Mouse (Mus musculus) thymus, adult 2 months (tissue): ENCODE data around the gene Spib. TPM values are rescaled to one million over a fixed set of nuclear protein-coding genes. Genes with fewer than 3 reads are reported as not detected.

Experiments
- DNase-seq: peaks from one replicate; pipeline ENCODE4 v3.0.0; 2021
- H3K27ac ChIP-seq: fragments of 200-500 bp; 2 replicates; pipeline ENCODE4 v1.5.1; 2012; ENCODE audit warnings: low read length, control low read depth; ENCODE audit not compliant: control insufficient read depth, insufficient read depth
- H3K27me3 ChIP-seq: fragments of 200-500 bp; 2 replicates; pipeline ENCODE4 v1.6.1; 2012; ENCODE audit warnings: mild to moderate bottlenecking, low read length, moderate library complexity, mixed read lengths; ENCODE audit not compliant: control insufficient read depth, insufficient read depth
- H3K36me3 ChIP-seq: fragments of 200-500 bp; 2 replicates; pipeline ENCODE4 v1.6.1; 2012; ENCODE audit warnings: mild to moderate bottlenecking, low read length, moderate library complexity; ENCODE audit not compliant: control insufficient read depth, insufficient read depth
- H3K4me1 ChIP-seq: fragments of 200-500 bp; replicated peaks from 2 replicates; pipeline ENCODE4 v1.6.1; 2012; ENCODE audit warnings: low read length; ENCODE audit not compliant: control insufficient read depth, insufficient read depth
- H3K4me3 ChIP-seq: fragments of 200-500 bp; 2 replicates; pipeline ENCODE4 v1.5.1; 2012; ENCODE audit warnings: mild to moderate bottlenecking, low read length, control low read depth, moderate library complexity; ENCODE audit not compliant: control insufficient read depth, insufficient read depth
- CTCF ChIP-seq: fragments of 200-500 bp; IDR thresholded peaks from 2 replicates; pipeline ENCODE4 v1.5.1; 2012; ENCODE audit warnings: mild to moderate bottlenecking, control low read depth, low read length, moderate library complexity, borderline replicate concordance; ENCODE audit not compliant: control insufficient read depth, poor library complexity, insufficient read depth; ENCODE audit errors: extremely low read depth
- POLR2A ChIP-seq: fragments of 200-500 bp; IDR thresholded peaks from 2 replicates; pipeline ENCODE4 v1.6.1; 2012; ENCODE audit warnings: mild to moderate bottlenecking, low read length, control low read depth, moderate library complexity; ENCODE audit not compliant: control insufficient read depth, poor library complexity, insufficient read depth; ENCODE audit errors: extremely low read depth
- WGBS: fragments of 180-500 bp; shearing (Covaris S2); methylation state at CpG from one replicate; pipeline ENCODE4 v1.1.7; 2018; 5-methylcytosine and 5-hydroxymethylcytosine counted together
- polyA plus RNA-seq: library from polyadenylated mRNA; depleted of rRNA; stranded (reverse); fragments of >200 nt; gene quantifications from 2 replicates; pipeline ENCODE4 v1.2.3, GENCODE M21; 2012

Spib gene
- polyA plus RNA-seq, 1 experiment = 43.3 TPM

GRCm38 (mm10) chr7:44491391-44491790, 40.5 kb downstream of the Spib start:
- over 99% methylated on average over 5 of the region's 5 CpGs for WGBS
- H3K4me1 ChIP-seq = peaks cover 23% of the 10 kb centered on the region
- no peaks in the 10 kb centered on the region for H3K27me3 ChIP-seq
- no peak for TF ChIP-seq POLR2A
- DNase-seq = no peak
- no peak overlapping the region for H3K4me3 ChIP-seq
- no peak overlapping the region for H3K27ac ChIP-seq
- no peaks in the 10 kb centered on the region; the same call in 1 of the 2 replicates for H3K36me3 ChIP-seq

- no peak for DNase-seq
- Histone ChIP-seq H3K4me3 (no peak overlapping the region), H3K27ac (peak overlapping the region; percentile 43; the same call in 1 of the 2 replicates), H3K27me3 (no peaks in the 10 kb centered on the region), H3K36me3 (no peaks in the 10 kb centered on the region; the same call in 1 of the 2 replicates), H3K4me1 (peaks cover 16% of the 10 kb centered on the region; the same call in 1 of the 2 replicates)
- TF ChIP-seq POLR2A = no peak
- TF ChIP-seq CTCF = no peak
- 52% methylated on average over 4 of the region's 4 CpGs for WGBS
Observed at GRCm38 (mm10) chr7:44490281-44490680, 41.6 kb downstream of the Spib start.

GRCm38 (mm10) chr7:44488545-44488944, 43.3 kb downstream of the Spib start:
- H3K4me1 ChIP-seq = peaks cover 10% of the 10 kb centered on the region; the same call in 1 of the 2 replicates
- H3K4me3 ChIP-seq = no peak overlapping the region
- no peaks in the 10 kb centered on the region; the same call in 1 of the 2 replicates for H3K36me3 ChIP-seq
- TF ChIP-seq CTCF (no peak), POLR2A (no peak)
- DNase-seq = no peak
- WGBS = 98% methylated on average over 8 of the region's 8 CpGs
- no peaks in the 10 kb centered on the region for H3K27me3 ChIP-seq
- H3K27ac ChIP-seq = no peak overlapping the region

GRCm38 (mm10) chr7:44487936-44488335, 43.9 kb downstream of the Spib start:
- Histone ChIP-seq H3K36me3 (no peaks in the 10 kb centered on the region; the same call in 1 of the 2 replicates), H3K27me3 (no peaks in the 10 kb centered on the region), H3K27ac (no peak overlapping the region), H3K4me3 (no peak overlapping the region), H3K4me1 (peaks cover 10% of the 10 kb centered on the region; the same call in 1 of the 2 replicates)
- WGBS = 95% methylated on average over 7 of the region's 7 CpGs
- no peak for TF ChIP-seq CTCF
- TF ChIP-seq POLR2A = no peak
- no peak for DNase-seq

GRCm38 (mm10) chr7:44486927-44487575, 44.8 kb downstream of the Spib start:
- no peak overlapping the region for H3K27ac ChIP-seq
- no peaks in the 10 kb centered on the region; the same call in 1 of the 2 replicates for H3K27me3 ChIP-seq
- H3K4me3 ChIP-seq = no peak overlapping the region
- 91% methylated on average over 13 of the region's 13 CpGs for WGBS
- no peaks in the 10 kb centered on the region; the same call in 1 of the 2 replicates for H3K36me3 ChIP-seq
- no peak for TF ChIP-seq POLR2A
- TF ChIP-seq CTCF = no peak
- H3K4me1 ChIP-seq = peaks cover 10% of the 10 kb centered on the region; the same call in 1 of the 2 replicates
- DNase-seq = no peak

- H3K27ac ChIP-seq = no peak overlapping the region
- peaks cover 10% of the 10 kb centered on the region; the same call in 1 of the 2 replicates for H3K4me1 ChIP-seq
- no peaks in the 10 kb centered on the region; the same call in 1 of the 2 replicates for H3K27me3 ChIP-seq
- H3K36me3 ChIP-seq = no peaks in the 10 kb centered on the region; the same call in 1 of the 2 replicates
- 89% methylated on average over 7 of the region's 7 CpGs for WGBS
- no peak for TF ChIP-seq CTCF
- TF ChIP-seq POLR2A = no peak
- DNase-seq = no peak
- no peak overlapping the region for H3K4me3 ChIP-seq
Observed at GRCm38 (mm10) chr7:44485572-44486195, 46.2 kb downstream of the Spib start.
